Mouse (Mus musculus) C2C12 (cell line): ENCODE data around the gene Ppp1r11.

Source experiments
- CEBPB ChIP-seq: IDR thresholded peaks from one replicate; pipeline ENCODE4 v1.6.1; 2011; ENCODE audit warnings: low read depth, mild to moderate bottlenecking, control low read depth, moderate library complexity
- CTCF ChIP-seq: IDR thresholded peaks from one replicate; pipeline ENCODE4 v1.5.1; 2011; ENCODE audit not compliant: control insufficient read depth, insufficient read depth, insufficient read length
- MYOD1 ChIP-seq: IDR thresholded peaks from one replicate; pipeline ENCODE4 v1.6.1; 2011; ENCODE audit warnings: low read depth; ENCODE audit not compliant: control insufficient read depth, insufficient read length

GRCm38 (mm10) chr17:36929236-36929932 lies 22.2 kb downstream of the Ppp1r11 start:
- TF ChIP-seq CEBPB (no peak), CTCF (no peak), MYOD1 (no peak)
